Mouse (Mus musculus): ENCODE data around the gene Papolb. TPM values are rescaled to one million over a fixed set of nuclear protein-coding genes. Genes with fewer than 3 reads are reported as not detected.

Gene Papolb
- polyA plus RNA-seq (2017; shearing (Covaris generic)): not detected

DNA sequence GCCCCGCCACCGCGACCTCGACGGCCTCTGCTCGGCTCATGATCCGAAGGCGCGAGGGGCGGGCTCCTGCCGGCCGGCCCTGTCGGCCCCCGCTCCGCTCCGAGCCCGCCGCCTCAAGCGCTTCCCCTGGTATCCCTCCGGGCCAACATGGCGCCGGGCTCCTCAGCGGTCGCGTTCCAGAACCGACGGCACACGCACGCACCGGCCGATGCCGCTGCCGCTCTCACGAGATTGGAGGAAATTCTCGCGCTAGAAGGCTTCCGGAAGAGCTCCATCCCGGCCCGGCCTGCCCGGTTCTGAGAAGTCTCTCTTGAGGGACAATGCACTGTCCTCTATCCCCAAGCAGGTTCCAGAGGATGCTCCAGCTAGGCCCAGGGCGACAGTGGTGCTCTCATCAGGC is at the start of gene Papolb:
Gene Papolb, minus strand, starts transcription at position 162 of the 400 bp plus-strand sequence.

GRCm38 (mm10) chr5:142550706-142551652 is 21.1 kb upstream of the Papolb start, which contains the start of gene Radil:
Gene Radil, minus strand, starts transcription at chr5:142551098.

Other genes with a start within 250 kb of the Papolb start
- 11.8 TPM for gene Foxk1, start 128.6 kb downstream of the Papolb start, polyA plus RNA-seq (2017; shearing (Covaris generic))
- 19.6 TPM for gene Ap5z1, start 66.1 kb downstream of the Papolb start, polyA plus RNA-seq (2017; shearing (Covaris generic))
- gene Radil, start 21.0 kb upstream of the Papolb start, polyA plus RNA-seq (2017; shearing (Covaris generic)): not detected
- gene Mmd2, start 78.7 kb upstream of the Papolb start, polyA plus RNA-seq (2017; shearing (Covaris generic)): not detected
- 57.8 TPM for gene Wipi2, start 97.6 kb upstream of the Papolb start, polyA plus RNA-seq (2017; shearing (Covaris generic))
- gene Slc29a4, start 162.4 kb upstream of the Papolb start, polyA plus RNA-seq (2017; shearing (Covaris generic)): 0.75 TPM